Mouse (Mus musculus): ENCODE data around the gene Avpi1. TPM values are rescaled to one million over a fixed set of nuclear protein-coding genes. Genes with fewer than 3 reads are reported as not detected.
"Not testable (repeated sequence)": the region's sequence is repeated elsewhere in the genome, so short reads cannot be mapped to it uniquely, and the experiment has no call there.

Gene Avpi1
- total RNA-seq, 2 experiments from 2014 or later: 11.5 to 11.8 TPM

- no peak for DNase-seq (ENCODE audit: low spot score in 2 of 2)
Observed at GRCm38 (mm10) chr19:42118142-42118541, 10.7 kb downstream of the Avpi1 start.

GRCm38 (mm10) chr19:42115783-42116335 lies 13.0 kb downstream of the Avpi1 start:
- DNase-seq (ENCODE audit: low spot score in 2 of 2): no peak

- DNase-seq (ENCODE audit: low spot score in 2 of 2): no peak
Observed at GRCm38 (mm10) chr19:42104681-42105080, 24.2 kb downstream of the Avpi1 start.

- no peak for DNase-seq (ENCODE audit: low spot score in 2 of 2)
Observed at GRCm38 (mm10) chr19:42099406-42099805, 29.5 kb downstream of the Avpi1 start.

GRCm38 (mm10) chr19:42090637-42091141 lies 38.2 kb downstream of the Avpi1 start:
- DNase-seq (ENCODE audit: low spot score in 2 of 2): peak in 1 of 2 experiments; percentile 37

- peak; percentile 93 to 98 for DNase-seq (ENCODE audit: low spot score in 2 of 2)
Observed at GRCm38 (mm10) chr19:42089748-42090595, 38.9 kb downstream of the Avpi1 start, which contains the start of gene Pi4k2a. Pi4k2a (plus strand) TSS chr19:42090470.

- peak in 1 of 2 experiments; percentile 32 for DNase-seq (ENCODE audit: low spot score in 2 of 2)
Observed at GRCm38 (mm10) chr19:42089103-42089747, 39.6 kb downstream of the Avpi1 start.

- peak; percentile 36 to 70 for DNase-seq (ENCODE audit: low spot score in 2 of 2)
Observed at GRCm38 (mm10) chr19:42086166-42086565, 42.7 kb downstream of the Avpi1 start, which contains the start of gene Morn4. Morn4 (minus strand) TSS chr19:42086357.

- no peak for DNase-seq (ENCODE audit: low spot score in 2 of 2)
Observed at GRCm38 (mm10) chr19:42085690-42086089, 43.2 kb downstream of the Avpi1 start.

GRCm38 (mm10) chr19:42081613-42082012 lies 47.2 kb downstream of the Avpi1 start:
- not testable (repeated sequence) for DNase-seq (ENCODE audit: low spot score in 2 of 2)

- no peak for DNase-seq (ENCODE audit: low spot score in 2 of 2)
Observed at GRCm38 (mm10) chr19:42080469-42080868, 48.4 kb downstream of the Avpi1 start.

- DNase-seq (ENCODE audit: low spot score in 2 of 2): no peak
Observed at GRCm38 (mm10) chr19:42079950-42080349, 48.9 kb downstream of the Avpi1 start.

GRCm38 (mm10) chr19:42079006-42079405 lies 49.9 kb downstream of the Avpi1 start:
- no peak for DNase-seq (ENCODE audit: low spot score in 2 of 2)

GRCm38 (mm10) chr19:42078566-42078965 lies 50.3 kb downstream of the Avpi1 start:
- no peak for DNase-seq (ENCODE audit: low spot score in 2 of 2)

- no peak for DNase-seq (ENCODE audit: low spot score in 2 of 2)
Observed at GRCm38 (mm10) chr19:42075992-42076391, 52.9 kb downstream of the Avpi1 start.

- DNase-seq (ENCODE audit: low spot score in 2 of 2): no peak
Observed at GRCm38 (mm10) chr19:42075051-42075450, 53.8 kb downstream of the Avpi1 start.

Other genes starting within 250 kb of the Avpi1 start
- gene Rrp12, start 232.9 kb downstream of the Avpi1 start, total RNA-seq (2021): 10 to 100 TPM; 21.1 to 22.4 TPM
- 10 to 100 TPM; 53.2 to 57.9 TPM for gene Pgam1, start 217.1 kb downstream of the Avpi1 start, total RNA-seq (2021)
- 10 to 100 TPM; 19.6 to 24.5 TPM for gene Exosc1, start 195.6 kb downstream of the Avpi1 start, total RNA-seq (2021)
- gene Zdhhc16, start 195.6 kb downstream of the Avpi1 start, total RNA-seq (2021): 10 to 100 TPM; 36.0 to 36.5 TPM
- gene Mms19, start 147.9 kb downstream of the Avpi1 start, total RNA-seq (2021): 10 to 100 TPM; 20.5 to 29.1 TPM
- 10 to 100 TPM; 37.5 to 39.7 TPM for gene Ubtd1, start 147.3 kb downstream of the Avpi1 start, total RNA-seq (2021)
- 10 to 100 TPM; 50.1 to 73.1 TPM for gene Ankrd2, start 93.1 kb downstream of the Avpi1 start, total RNA-seq (2021)
- 1 to 10 TPM; 7.1 to 8.8 TPM for gene Hoga1, start 83.4 kb downstream of the Avpi1 start, total RNA-seq (2021)
- under 1 TPM; 0.75 to 0.91 TPM for gene 4933411K16Rik, start 76.8 kb downstream of the Avpi1 start, total RNA-seq (2021)
- gene Morn4, start 42.7 kb downstream of the Avpi1 start, total RNA-seq (2021): 1 to 10 TPM; 2.0 to 2.5 TPM
- 10 to 100 TPM; 18.5 to 21.5 TPM for gene Pi4k2a, start 38.6 kb downstream of the Avpi1 start, total RNA-seq (2021)
- gene Marveld1, start 18.3 kb upstream of the Avpi1 start, total RNA-seq (2021): 10 to 100 TPM; 33.7 to 34.8 TPM
- 10 to 100 TPM; 18.6 to 22.3 TPM for gene Zfyve27, start 34.9 kb upstream of the Avpi1 start, total RNA-seq (2021)
- 1 to 10 TPM; 4.5 to 4.8 TPM for gene Sfrp5, start 73.2 kb upstream of the Avpi1 start, total RNA-seq (2021)
- gene Golga7b, start 118.5 kb upstream of the Avpi1 start, total RNA-seq (2021): 1 to 10 TPM; 1.2 to 1.5 TPM

All from gastrocnemius, postnatal 4 days (tissue).